Mouse (Mus musculus) cerebellum, adult 2 months (tissue): Measurements from ENCODE around the gene Dera.

Experiments used
- CTCF ChIP-seq: fragments of 200-500 bp; IDR thresholded peaks from 2 replicates; pipeline ENCODE4 v1.5.1; 2011; ENCODE audit warnings: low read depth, mild to moderate bottlenecking, control low read depth, low read length, moderate library complexity, borderline replicate concordance; ENCODE audit not compliant: insufficient read depth
- POLR2A ChIP-seq: fragments of 200-500 bp; IDR thresholded peaks from 2 replicates; pipeline ENCODE4 v1.6.1; 2011; ENCODE audit warnings: low read length, control low read depth, borderline replicate concordance; ENCODE audit not compliant: insufficient read depth

DNA sequence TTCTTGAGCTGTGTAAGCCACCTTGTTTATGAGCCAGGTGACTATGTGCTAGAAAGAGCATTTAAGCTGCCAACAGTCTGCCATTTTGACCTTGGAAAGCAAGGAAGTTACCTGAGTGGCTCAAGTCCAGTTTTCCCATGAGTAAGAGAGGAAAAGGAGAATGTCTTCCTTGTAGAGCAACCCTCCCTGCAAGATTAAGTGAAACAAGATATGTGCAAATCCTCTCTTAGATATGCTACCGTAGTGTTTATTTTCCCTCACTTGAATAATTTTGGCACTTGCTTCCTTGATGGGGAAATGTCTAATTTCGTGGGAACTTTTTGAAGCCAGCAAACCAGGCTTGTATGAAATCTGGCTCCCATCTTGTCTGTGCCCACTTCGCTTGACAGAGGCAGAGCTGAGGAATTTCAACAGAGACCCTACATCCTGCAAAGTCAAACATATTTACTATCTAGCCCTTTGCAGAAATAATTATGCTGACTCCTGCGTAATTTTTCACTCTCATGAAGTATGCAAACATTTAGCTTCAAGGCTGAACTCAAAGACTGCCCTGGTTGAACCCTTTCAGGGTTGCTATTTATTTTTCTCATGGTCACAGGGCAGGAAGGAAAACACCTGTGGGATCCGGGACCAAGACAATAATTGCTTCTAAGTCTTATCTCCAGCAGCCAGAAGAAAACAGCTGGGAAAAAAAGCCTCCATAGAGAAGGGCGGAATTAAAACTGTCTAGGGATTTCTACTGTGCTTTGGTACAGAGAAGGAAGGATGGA lies 132.0 kb downstream of the Dera start:
- no peak for TF ChIP-seq CTCF
- no peak for TF ChIP-seq POLR2A
